Mouse (Mus musculus) midbrain, embryonic 14.5 days (tissue): ENCODE results near the gene Slc52a3. TPM values are rescaled to one million over a fixed set of nuclear protein-coding genes. Genes with fewer than 3 reads are reported as not detected.

Experiments used
- ATAC-seq: fragments of 200-750 bp; cut with Nextera tagmentation; 2 replicates; pipeline ENCODE4 v1.8.0; 2017; ENCODE audit warnings: moderate number of reproducible peaks, moderate library complexity; ENCODE audit not compliant: low FRiP score, low TSS enrichment
- DNase-seq: peaks from one replicate; pipeline ENCODE4 v3.0.0-alpha.2; 2015
- H3K27ac ChIP-seq: fragments of 300-500 bp; sonication (generic); replicated peaks from 2 replicates; pipeline ENCODE4 v1.5.1; 2014; ENCODE audit warnings: mild to moderate bottlenecking, low read depth, low read length, moderate library complexity
- H3K27me3 ChIP-seq: fragments of 300-500 bp; sonication (generic); 2 replicates; pipeline ENCODE4 v1.6.1; 2014; ENCODE audit warnings: low read length, control low read depth, mixed read lengths; ENCODE audit not compliant: control insufficient read depth, insufficient read depth
- H3K36me3 ChIP-seq: fragments of 300-500 bp; sonication (generic); 2 replicates; pipeline ENCODE4 v1.6.1; 2014; ENCODE audit warnings: low read length, control low read depth; ENCODE audit not compliant: control insufficient read depth, insufficient read depth
- H3K4me1 ChIP-seq: fragments of 300-500 bp; sonication (generic); 2 replicates; pipeline ENCODE4 v1.6.1; 2014; ENCODE audit warnings: mild to moderate bottlenecking, antibody characterized with exemption, low read length, control low read depth; ENCODE audit not compliant: control insufficient read depth, insufficient read depth
- H3K4me2 ChIP-seq: fragments of 300-500 bp; sonication (generic); 2 replicates; pipeline ENCODE4 v1.6.1; 2014; ENCODE audit warnings: mild to moderate bottlenecking, low read length, moderate library complexity
- H3K4me3 ChIP-seq: fragments of 300-500 bp; sonication (generic); replicated peaks from 2 replicates; pipeline ENCODE4 v1.5.1; 2014; ENCODE audit warnings: low read depth, low read length
- H3K9ac ChIP-seq: fragments of 300-500 bp; sonication (generic); replicated peaks from 2 replicates; pipeline ENCODE4 v1.6.1; 2014; ENCODE audit warnings: mild to moderate bottlenecking, low read length, moderate library complexity
- H3K9me3 ChIP-seq: fragments of 300-500 bp; sonication (generic); 2 replicates; pipeline ENCODE4 v1.6.1; 2016; ENCODE audit warnings: low read length, control low read depth, mixed read lengths; ENCODE audit not compliant: control insufficient read depth
- WGBS: fragments of 180-500 bp; shearing (Covaris S2); extraction: QIAGEN DNeasy Blood & Tissue Kit; methylation state at CpG from one replicate; pipeline ENCODE4 v1.1.7; 2014; 5-methylcytosine and 5-hydroxymethylcytosine counted together
- polyA plus RNA-seq: library from polyadenylated mRNA; unstranded; fragments of >200 nt; fragmentation: Nextera tagmentation; extraction: Ambion mirVana; gene quantifications from 2 replicates; pipeline ENCODE4 v1.2.1, GENCODE M21; 2014

The Slc52a3 gene
- polyA plus RNA-seq: 0.42 and 0.74 TPM in 2 replicates

DNA sequence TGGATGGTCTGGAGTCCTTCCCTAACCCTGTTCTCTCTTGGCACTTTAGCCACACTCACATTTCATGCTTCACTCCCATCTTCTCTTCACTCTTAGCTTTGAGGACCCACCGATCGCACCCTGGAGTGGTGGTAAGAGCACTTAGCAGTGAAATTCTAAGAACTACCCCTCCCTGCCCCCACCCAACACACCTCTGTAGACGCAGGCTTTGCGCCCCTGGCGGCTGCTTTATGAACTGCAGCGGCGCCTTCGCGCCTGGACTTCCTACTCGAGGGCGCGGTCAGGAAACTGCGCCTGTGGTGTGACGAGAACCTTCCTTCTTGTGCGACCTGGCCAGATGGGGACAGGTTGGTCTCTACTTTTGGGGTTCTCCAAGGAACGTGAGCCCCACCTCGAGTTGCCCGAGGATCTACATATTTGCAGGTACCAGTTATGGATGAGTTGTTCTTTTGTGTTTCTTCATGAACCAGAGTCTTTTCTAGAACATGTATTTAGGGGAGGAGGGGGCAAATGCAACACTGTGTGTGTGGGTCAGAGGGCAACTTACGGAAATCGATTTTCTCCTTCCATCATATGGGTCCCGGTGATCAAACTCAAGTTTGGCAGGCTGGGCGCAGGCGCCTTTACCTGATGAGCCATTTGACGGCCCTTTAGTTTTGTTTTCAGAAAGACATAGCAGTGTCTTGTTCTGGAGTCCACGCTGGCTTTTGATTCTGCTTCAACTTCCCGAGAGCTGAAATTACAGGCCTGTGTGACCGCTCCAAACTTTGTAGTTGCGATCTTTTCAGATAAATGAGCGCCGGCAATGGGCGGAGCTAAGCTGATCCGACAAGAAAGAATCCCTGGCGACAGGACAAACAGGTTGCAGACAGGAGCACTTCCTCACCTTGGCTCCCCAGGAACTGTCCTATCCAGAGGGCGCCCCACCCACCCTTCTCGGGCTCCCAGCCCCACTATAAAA is at the start of gene Slc52a3:
Gene Slc52a3 (plus strand): TSS at position 283 of the 961 bp plus-strand sequence.
- no peak within 1 kb of the TSS for H3K4me3 ChIP-seq
- WGBS: 8% methylated on average over 35 of the region's 35 CpGs

DNA sequence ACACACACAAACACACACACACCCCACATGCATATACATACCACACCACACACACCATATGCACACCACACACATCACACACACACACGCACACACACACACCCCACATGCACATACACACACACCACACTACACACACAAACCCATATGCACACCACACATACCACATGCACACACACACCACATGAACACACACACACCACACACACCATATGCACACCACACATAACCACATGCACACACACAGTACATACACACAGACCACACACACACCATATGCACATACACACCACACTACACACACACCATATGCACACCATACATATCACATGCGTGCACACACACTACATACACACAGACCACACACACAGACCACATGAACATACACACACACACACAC is 48.7 kb upstream of the Slc52a3 start:
- Histone ChIP-seq H3K4me3 (no peak overlapping the region), H3K9me3 (no peaks in the 10 kb centered on the region), H3K9ac (no peak overlapping the region), H3K4me1 (no peaks in the 10 kb centered on the region), H3K27me3 (no peaks in the 10 kb centered on the region), H3K36me3 (no peaks in the 10 kb centered on the region), H3K27ac (no peak overlapping the region), H3K4me2 (no peak overlapping the region)
- DNase-seq (no peak), ATAC-seq (no peak)
- WGBS: 89% methylated on average over 2 of the region's 2 CpGs

More for the DNA sequence above, at the start of gene Slc52a3:
- H3K36me3 ChIP-seq: no peaks in the 10 kb centered on the region
- H3K9ac ChIP-seq: no peak within 1 kb of the TSS
- no peak within 1 kb of the TSS for H3K27ac ChIP-seq
- 0 out of 2 replicates have a peak, but pooled peaks cover 3% of the 10 kb centered on the region for H3K4me1 ChIP-seq
- DNase-seq (peak; percentile 86), ATAC-seq (0 out of 2 replicates have a peak, but pooled peaks have one; percentile 14)
- no peak within 1 kb of the TSS for H3K4me2 ChIP-seq
- no peaks in the 10 kb centered on the region for H3K9me3 ChIP-seq
- H3K27me3 ChIP-seq: peaks cover 27% of the 10 kb centered on the region; the same call in 1 of the 2 replicates

DNA sequence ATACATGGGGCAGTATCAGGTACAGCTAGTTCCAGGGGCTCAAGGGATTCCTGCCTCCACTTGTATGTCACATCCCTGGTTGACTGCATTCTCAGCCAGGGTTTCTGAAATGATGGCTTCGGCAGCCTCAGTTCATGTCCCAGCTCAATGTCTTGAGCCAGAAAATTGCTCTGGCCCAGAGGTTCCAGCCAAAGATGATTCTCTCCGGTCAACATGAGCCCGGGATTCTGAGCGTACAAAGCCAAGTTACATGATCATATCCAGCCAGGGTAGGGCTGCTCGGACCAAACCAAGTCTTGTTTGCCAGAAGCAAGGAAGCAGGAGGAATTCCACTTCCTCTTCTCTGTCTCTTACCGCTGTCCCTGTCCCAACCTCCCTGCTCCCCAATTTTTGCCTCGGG is 48.0 kb upstream of the Slc52a3 start:
- WGBS: 87% methylated on average over 7 of the region's 7 CpGs

DNA sequence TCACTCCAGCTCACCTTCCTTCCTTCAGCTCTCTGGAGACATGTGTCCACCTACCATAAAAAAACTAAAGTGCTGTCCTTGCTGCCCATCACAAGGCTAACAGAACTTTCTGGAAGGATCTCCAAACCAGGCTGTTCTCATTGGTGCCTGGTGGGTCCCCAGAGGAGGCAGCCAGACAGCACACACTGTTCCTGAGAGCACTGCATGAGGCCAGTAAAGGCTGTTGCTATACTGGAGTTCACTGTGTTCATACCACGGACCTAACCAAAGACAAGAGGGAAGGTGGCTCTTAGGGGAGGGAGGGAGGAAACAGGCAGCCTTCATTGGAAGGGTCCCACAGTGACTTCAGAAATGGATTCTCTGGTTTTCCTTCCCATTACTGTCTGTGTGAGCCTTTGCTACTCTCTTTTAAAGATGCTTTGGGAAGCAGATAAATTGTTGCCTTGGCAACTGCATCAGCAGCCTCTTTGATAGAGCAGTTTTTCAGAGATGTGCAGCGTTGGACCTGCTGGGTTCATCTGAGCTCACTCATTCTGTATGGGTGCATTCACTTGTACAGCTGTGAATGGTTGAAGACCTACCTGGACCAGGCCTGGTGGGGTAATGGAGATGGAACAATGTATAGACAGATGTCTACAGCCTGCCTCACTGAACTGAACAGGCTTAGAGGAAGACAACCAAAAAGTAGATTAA is 47.1 kb upstream of the Slc52a3 start:
- DNase-seq: peak; percentile 70
- 38% methylated on average over 2 of the region's 2 CpGs for WGBS

More for the DNA sequence above, 48.0 kb upstream of the Slc52a3 start:
- Histone ChIP-seq H3K27ac (no peak overlapping the region), H3K27me3 (no peaks in the 10 kb centered on the region), H3K4me1 (no peaks in the 10 kb centered on the region), H3K9ac (no peak overlapping the region), H3K4me3 (no peak overlapping the region), H3K36me3 (no peaks in the 10 kb centered on the region), H3K9me3 (no peaks in the 10 kb centered on the region), H3K4me2 (no peak overlapping the region)
- DNase-seq (no peak), ATAC-seq (no peak)

DNA sequence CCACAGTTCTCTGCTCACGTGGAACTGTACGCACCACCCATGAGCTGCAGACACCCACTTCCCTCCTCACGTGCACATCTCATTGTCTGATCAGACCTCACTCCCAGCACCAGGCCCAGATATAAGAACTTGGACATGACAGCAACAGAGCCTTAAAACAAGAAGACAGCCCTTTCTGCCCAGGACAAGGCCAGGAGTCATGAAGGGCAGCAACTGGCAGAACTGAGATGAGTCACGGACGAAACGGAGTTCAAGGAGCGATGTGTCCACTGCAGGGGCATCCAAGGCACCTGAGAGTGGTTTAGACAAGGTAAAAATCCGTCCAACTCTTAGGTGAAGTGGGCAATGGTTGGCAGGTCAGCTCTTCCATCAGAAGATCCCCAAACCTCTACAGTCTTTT is 42.6 kb upstream of the Slc52a3 start:
- ATAC-seq: no peak
- DNase-seq: no peak

More for the DNA sequence above, 47.1 kb upstream of the Slc52a3 start:
- ATAC-seq: no peak; the same call in 1 of the 2 replicates
- H3K27ac ChIP-seq: no peak overlapping the region
- H3K27me3 ChIP-seq: no peaks in the 10 kb centered on the region
- no peaks in the 10 kb centered on the region for H3K9me3 ChIP-seq
- H3K4me2 ChIP-seq: no peak overlapping the region
- H3K9ac ChIP-seq: no peak overlapping the region
- H3K36me3 ChIP-seq: no peaks in the 10 kb centered on the region
- H3K4me3 ChIP-seq: no peak overlapping the region
- no peaks in the 10 kb centered on the region for H3K4me1 ChIP-seq

DNA sequence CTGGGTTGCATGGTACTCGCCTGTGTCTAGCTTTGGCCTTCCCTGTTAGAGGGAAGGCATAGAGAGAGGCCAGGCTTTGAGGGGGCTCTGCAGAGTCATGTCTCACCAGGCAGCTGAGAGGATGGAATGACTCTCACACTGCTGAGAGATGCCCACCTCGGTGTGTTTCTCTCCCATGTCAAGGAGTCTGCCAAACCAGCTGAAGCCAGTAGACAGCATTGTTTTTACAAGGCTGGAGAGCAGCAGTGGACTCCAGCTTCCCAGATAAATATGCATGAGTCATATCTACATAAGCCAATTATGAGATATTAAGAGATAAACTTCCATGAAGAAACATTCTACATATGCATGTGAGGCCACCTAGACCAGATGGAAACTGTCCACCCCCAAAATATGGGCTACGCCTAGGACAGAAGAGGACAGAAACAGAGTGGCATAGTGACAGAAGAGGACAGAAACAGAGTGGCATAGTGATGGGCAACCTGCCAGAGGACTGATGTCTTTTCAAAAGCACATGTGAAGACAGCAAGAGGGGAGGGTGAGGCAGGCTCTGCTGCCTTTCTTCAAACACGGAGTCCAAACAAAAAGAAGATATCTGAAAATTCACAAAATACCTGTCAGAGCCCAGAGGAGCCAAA is 39.7 kb upstream of the Slc52a3 start:
- Histone ChIP-seq H3K9me3 (no peaks in the 10 kb centered on the region), H3K4me2 (no peak overlapping the region), H3K36me3 (no peaks in the 10 kb centered on the region), H3K27me3 (no peaks in the 10 kb centered on the region), H3K4me1 (peaks cover 4% of the 10 kb centered on the region; the same call in 1 of the 2 replicates), H3K27ac (no peak overlapping the region; the same call in 1 of the 2 replicates), H3K4me3 (no peak overlapping the region), H3K9ac (no peak overlapping the region)
- DNase-seq (no peak), ATAC-seq (no peak; the same call in 1 of the 2 replicates)
- WGBS: 51% methylated on average over 4 of the region's 4 CpGs

More for the DNA sequence above, 42.6 kb upstream of the Slc52a3 start:
- Histone ChIP-seq H3K27ac (no peak overlapping the region), H3K9ac (no peak overlapping the region), H3K9me3 (no peaks in the 10 kb centered on the region), H3K4me3 (no peak overlapping the region), H3K27me3 (no peaks in the 10 kb centered on the region), H3K4me1 (no peaks in the 10 kb centered on the region), H3K4me2 (no peak overlapping the region), H3K36me3 (no peaks in the 10 kb centered on the region)
- WGBS: 92% methylated on average over 8 of the region's 8 CpGs

DNA sequence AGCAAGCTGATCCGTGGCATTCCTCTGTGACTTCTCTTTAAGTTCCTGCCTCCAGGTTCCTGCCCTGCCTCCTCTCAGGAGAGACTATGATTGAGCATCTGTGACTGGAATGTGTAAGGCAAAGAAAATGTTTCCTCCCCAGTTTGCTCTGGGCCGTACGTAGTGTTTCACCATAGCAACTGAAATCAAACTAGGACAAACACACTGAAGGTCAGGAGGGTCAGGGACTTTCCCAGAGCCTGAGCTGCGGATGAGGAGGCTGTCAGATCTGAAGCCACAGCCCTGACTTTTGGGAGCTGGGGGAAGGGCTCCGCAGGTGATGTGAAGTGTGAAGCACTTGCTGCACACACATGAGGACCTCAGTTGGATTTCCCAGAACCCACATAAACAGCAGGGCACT is 37.0 kb upstream of the Slc52a3 start:
- WGBS: 28% methylated on average over 5 of the region's 5 CpGs
- no peak overlapping the region for H3K27ac ChIP-seq
- ATAC-seq: no peak

More for the DNA sequence above, 37.0 kb upstream of the Slc52a3 start:
- H3K36me3 ChIP-seq: no peaks in the 10 kb centered on the region
- DNase-seq: no peak
- H3K9me3 ChIP-seq: no peaks in the 10 kb centered on the region
- H3K9ac ChIP-seq: no peak overlapping the region
- H3K27me3 ChIP-seq: no peaks in the 10 kb centered on the region
- no peak overlapping the region for H3K4me3 ChIP-seq
- H3K4me1 ChIP-seq: peaks cover 20% of the 10 kb centered on the region
- no peak overlapping the region for H3K4me2 ChIP-seq
